Mouse (Mus musculus): ENCODE results near the gene BC029722.

GRCm38 (mm10) chr2:155816179-155816578, 3.0 kb downstream of the BC029722 start:
- TF ChIP-seq CTCF (conservative IDR thresholded peaks at IDR 0.05; ENCODE audit: low read length) (no peak), NANOG (IDR thresholded peaks at IDR 0.05; ENCODE audit: borderline replicate concordance, low read length) (no peak), POU5F1 (IDR thresholded peaks at IDR 0.05; ENCODE audit: borderline replicate concordance, low read length) (no peak)

Measured in E14TG2a.4 (cell line).